Mouse (Mus musculus) liver, embryonic 16.5 days (tissue): ENCODE measurements at regions not wholly inside any gene's neighbourhood (a gene's known extent, or its start where the extent isn't known, plus 50 kb on each side); places are given as distances from the start of the nearest gene placed in this dataset.
A peak's percentile ranks its signal among the peaks of the same experiment; 100 is the strongest.

ENCODE experiments used
- ATAC-seq: fragments of 200-750 bp; cut with Nextera tagmentation; 2 replicates; pipeline ENCODE4 v1.8.0; 2017; ENCODE audit warnings: low read depth, mild to moderate bottlenecking, moderate number of reproducible peaks, moderate library complexity
- H3K27ac ChIP-seq: fragments of 300-500 bp; sonication (generic); 2 replicates; pipeline ENCODE4 v1.5.1; 2014; ENCODE audit warnings: mild to moderate bottlenecking, low read length
- H3K27me3 ChIP-seq: fragments of 300-500 bp; sonication (generic); 2 replicates; pipeline ENCODE4 v1.6.1; 2014; ENCODE audit warnings: low read depth, low read length, mixed read lengths; ENCODE audit not compliant: control insufficient read depth, insufficient read depth
- H3K36me3 ChIP-seq: fragments of 300-500 bp; sonication (generic); 2 replicates; pipeline ENCODE4 v1.6.1; 2014; ENCODE audit warnings: mild to moderate bottlenecking; ENCODE audit not compliant: control insufficient read depth, insufficient read depth
- H3K4me1 ChIP-seq: fragments of 300-500 bp; sonication (generic); 2 replicates; pipeline ENCODE4 v1.6.1; 2014; ENCODE audit warnings: low read depth, low read length, mixed read lengths; ENCODE audit not compliant: control insufficient read depth
- H3K4me2 ChIP-seq: fragments of 300-500 bp; sonication (generic); 2 replicates; pipeline ENCODE4 v1.6.1; 2014; ENCODE audit warnings: low read depth, low read length, mixed read lengths
- H3K4me3 ChIP-seq: fragments of 300-500 bp; sonication (generic); 2 replicates; pipeline ENCODE4 v1.5.1; 2014; ENCODE audit warnings: low read depth, mild to moderate bottlenecking, low read length
- H3K9ac ChIP-seq: fragments of 300-500 bp; sonication (generic); 2 replicates; pipeline ENCODE4 v1.6.1; 2014; ENCODE audit warnings: low read depth, low read length
- H3K9me3 ChIP-seq: fragments of 300-500 bp; sonication (generic); replicated peaks from 2 replicates; pipeline ENCODE4 v1.6.1; 2016; ENCODE audit warnings: low read length; ENCODE audit not compliant: control insufficient read depth
- WGBS: fragments of 180-500 bp; shearing (Covaris S2); extraction: QIAGEN DNeasy Blood & Tissue Kit; methylation state at CpG from one replicate; pipeline ENCODE4 v1.1.7; 2014; ENCODE audit not compliant: insufficient replicate concordance; 5-methylcytosine and 5-hydroxymethylcytosine counted together

DNA sequence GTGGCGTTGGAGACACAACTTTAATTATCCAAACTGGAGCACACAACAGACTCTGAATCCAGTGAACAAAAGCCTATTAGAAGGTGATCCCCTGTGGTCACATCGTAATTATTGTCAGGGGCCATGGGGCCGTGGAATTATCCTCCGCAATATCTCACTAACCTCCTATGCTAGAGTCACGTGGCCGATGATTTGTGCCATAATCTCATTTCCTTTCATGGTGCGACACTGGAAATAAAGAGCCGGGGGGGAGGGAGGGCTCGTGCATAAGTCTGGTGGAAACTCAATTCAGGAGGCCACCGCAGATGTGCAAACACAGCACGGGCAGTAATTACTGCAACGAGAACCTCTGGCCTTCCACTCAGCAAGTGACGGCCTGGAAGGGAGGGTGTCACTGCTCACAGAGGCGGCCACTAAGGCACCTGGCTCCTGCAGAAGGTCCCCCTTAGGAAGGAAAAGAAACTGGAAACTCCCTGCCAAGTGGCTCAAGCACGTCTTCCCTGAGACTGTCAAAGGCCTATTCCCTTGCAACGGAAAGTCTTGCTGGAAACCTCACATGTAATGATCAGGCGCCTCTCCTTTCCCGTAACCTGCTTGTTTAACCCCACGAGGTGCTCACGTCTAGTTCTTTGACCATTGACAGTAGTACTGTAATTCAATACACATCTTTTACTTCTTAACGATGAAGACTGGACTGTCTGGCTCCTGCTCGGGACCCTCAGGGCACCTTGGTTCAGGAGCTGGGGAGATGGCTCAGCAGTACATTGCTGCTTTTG lies 65.6 kb upstream of the Gm10260 start:
- ATAC-seq = no peak
- no peaks in the 10 kb centered on the region for H3K4me1 ChIP-seq
- WGBS = 64% methylated on average over 22 of the region's 22 CpGs
- no peaks in the 10 kb centered on the region for H3K27me3 ChIP-seq
- H3K4me3 ChIP-seq = no peak overlapping the region
- no peaks in the 10 kb centered on the region for H3K9me3 ChIP-seq
- H3K36me3 ChIP-seq = no peaks in the 10 kb centered on the region
- H3K27ac ChIP-seq = no peak overlapping the region
- H3K9ac ChIP-seq = no peak overlapping the region
- no peak overlapping the region for H3K4me2 ChIP-seq

DNA sequence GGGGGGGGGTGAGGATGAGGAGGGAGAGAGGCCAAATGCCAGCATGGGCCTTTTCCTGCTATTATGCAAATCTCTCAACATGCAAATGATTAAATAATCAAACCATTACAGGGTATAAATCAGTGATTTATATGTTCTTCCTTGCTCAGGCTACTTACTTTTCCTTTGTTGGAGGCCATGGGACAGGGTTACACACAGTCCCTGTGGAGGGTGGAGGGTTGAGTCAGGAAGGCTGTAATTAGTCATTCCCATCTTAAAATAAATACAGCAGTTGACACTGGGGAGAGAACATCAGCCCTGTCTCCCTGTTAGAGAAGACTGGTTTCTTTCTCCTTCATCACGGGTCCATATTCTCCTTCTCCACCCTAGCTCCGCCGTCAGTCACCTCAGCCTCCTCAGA lies 64.9 kb upstream of the Gm10260 start:
- ATAC-seq = no peak
- no peaks in the 10 kb centered on the region for H3K4me1 ChIP-seq
- no peaks in the 10 kb centered on the region for H3K27me3 ChIP-seq
- WGBS = 68% methylated on average over 3 of the region's 3 CpGs
- H3K4me3 ChIP-seq = no peak overlapping the region
- no peaks in the 10 kb centered on the region for H3K36me3 ChIP-seq
- no peak overlapping the region for H3K4me2 ChIP-seq
- H3K27ac ChIP-seq = no peak overlapping the region
- no peaks in the 10 kb centered on the region for H3K9me3 ChIP-seq
- no peak overlapping the region for H3K9ac ChIP-seq

DNA sequence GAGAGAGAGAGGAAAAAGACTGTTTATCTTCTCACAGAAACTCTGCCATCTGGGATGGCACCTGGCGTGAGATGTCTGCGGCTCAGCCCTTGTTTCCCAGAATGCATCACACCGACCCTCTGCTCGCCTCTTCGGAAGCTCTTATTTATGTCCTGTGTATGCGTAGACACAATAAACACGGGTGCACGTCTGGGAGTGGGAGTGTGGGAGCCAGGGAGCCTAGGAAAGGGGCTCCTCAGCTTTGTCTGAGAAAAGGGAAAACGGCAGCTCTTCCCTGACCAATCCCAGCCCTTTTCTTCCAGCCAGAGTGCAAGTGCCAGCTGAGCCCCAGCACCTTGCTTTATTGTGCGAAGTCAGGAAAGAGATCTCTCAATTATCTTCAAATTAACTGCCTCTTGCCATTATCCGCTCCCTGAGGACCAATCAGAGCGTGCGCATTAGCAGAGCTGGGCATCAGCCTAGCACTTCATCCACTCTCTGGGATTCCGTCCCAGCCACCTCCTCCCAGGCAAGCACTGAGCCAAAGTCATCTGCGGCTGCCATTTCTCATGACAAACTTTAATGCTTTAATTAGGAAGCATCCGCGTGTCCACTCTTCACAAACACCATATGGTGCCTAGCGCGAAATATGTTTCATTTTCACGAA lies 63.8 kb upstream of the Gm10260 start:
- Histone ChIP-seq H3K27ac (no peak overlapping the region), H3K36me3 (no peaks in the 10 kb centered on the region), H3K4me1 (no peaks in the 10 kb centered on the region), H3K27me3 (no peaks in the 10 kb centered on the region), H3K4me3 (0 out of 2 replicates have a peak overlapping the region, but pooled peaks have one; percentile 5), H3K9ac (no peak overlapping the region), H3K4me2 (peak overlapping the region; percentile 13; the same call in 1 of the 2 replicates), H3K9me3 (no peaks in the 10 kb centered on the region)
- ATAC-seq = no peak
- 59% methylated on average over 20 of the region's 20 CpGs for WGBS

DNA sequence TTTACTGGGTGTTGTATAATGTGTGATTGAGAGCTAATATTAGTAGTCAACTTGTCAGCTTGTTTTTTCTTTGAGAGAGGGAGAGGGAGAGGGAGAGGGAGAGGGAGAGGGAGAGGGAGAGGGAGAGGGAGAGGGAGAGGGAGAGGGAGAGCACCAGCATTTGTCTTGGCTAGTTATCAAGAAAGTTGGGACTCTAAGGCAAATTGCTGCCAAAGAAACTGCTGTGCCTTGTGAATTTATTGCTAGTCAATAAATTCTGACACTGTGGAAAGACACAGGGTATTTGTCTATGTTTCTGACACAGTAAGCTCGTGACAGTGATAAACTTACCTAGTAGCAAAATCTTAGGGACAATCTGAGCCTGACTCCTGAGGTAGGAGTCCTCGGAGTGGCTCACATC lies 61.2 kb upstream of the Gm10260 start:
- no peak for ATAC-seq
- no peaks in the 10 kb centered on the region for H3K9me3 ChIP-seq
- WGBS = 46% methylated on average over 2 of the region's 2 CpGs
- H3K27ac ChIP-seq = no peak overlapping the region
- no peaks in the 10 kb centered on the region for H3K4me1 ChIP-seq
- no peaks in the 10 kb centered on the region for H3K36me3 ChIP-seq
- H3K4me3 ChIP-seq = no peak overlapping the region
- H3K27me3 ChIP-seq = no peaks in the 10 kb centered on the region
- H3K4me2 ChIP-seq = no peak overlapping the region
- no peak overlapping the region for H3K9ac ChIP-seq

DNA sequence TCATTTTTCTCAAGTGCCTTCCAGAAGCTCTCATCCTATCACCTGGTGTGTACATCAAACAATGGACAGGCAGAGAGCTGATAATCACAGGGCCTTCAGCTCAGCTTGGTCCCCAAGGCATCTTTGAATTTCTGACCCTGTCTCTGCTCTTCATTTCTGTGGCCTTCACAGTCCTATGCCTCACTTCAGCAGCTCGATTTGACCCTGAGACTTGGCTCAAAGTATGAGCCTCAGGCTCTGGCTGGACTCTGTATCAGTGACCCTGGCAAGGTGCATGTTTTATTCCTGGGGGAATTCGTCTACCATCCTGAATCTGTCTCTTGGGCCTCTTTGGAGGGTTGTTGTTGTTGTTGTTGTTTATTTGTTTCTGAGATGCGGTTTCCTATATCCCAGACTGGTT lies 60.6 kb upstream of the Gm10260 start:
- Histone ChIP-seq H3K27me3 (no peaks in the 10 kb centered on the region), H3K4me3 (no peak overlapping the region), H3K9me3 (no peaks in the 10 kb centered on the region), H3K4me2 (no peak overlapping the region), H3K9ac (no peak overlapping the region), H3K36me3 (no peaks in the 10 kb centered on the region), H3K4me1 (no peaks in the 10 kb centered on the region), H3K27ac (no peak overlapping the region)
- ATAC-seq = no peak
- WGBS = 49% methylated on average over 3 of the region's 3 CpGs

DNA sequence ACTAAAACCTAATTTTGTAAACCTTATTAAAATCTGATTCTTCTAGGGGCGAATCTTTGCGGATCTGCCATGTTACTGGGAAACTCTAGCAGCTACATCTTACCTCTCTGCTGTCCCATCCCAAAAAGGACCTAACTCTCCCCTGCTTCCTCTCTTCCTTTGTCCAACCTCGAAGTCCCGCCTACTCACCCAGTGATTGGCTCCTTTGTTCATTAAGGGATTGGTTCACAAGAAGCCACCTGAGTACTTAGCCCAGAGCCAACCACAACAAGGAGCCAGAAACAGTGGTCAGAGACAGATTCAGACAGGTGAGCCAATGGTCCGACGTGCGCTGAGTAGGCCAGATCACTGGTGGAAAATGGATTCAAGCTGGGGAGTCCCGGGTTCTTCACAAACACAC lies 60.0 kb upstream of the Gm10260 start:
- no peak overlapping the region for H3K9ac ChIP-seq
- H3K4me1 ChIP-seq = no peaks in the 10 kb centered on the region
- no peak for ATAC-seq
- no peaks in the 10 kb centered on the region for H3K27me3 ChIP-seq
- H3K36me3 ChIP-seq = no peaks in the 10 kb centered on the region
- 86% methylated on average over 8 of the region's 8 CpGs for WGBS
- H3K4me3 ChIP-seq = no peak overlapping the region
- no peaks in the 10 kb centered on the region for H3K9me3 ChIP-seq
- H3K27ac ChIP-seq = no peak overlapping the region
- H3K4me2 ChIP-seq = no peak overlapping the region

DNA sequence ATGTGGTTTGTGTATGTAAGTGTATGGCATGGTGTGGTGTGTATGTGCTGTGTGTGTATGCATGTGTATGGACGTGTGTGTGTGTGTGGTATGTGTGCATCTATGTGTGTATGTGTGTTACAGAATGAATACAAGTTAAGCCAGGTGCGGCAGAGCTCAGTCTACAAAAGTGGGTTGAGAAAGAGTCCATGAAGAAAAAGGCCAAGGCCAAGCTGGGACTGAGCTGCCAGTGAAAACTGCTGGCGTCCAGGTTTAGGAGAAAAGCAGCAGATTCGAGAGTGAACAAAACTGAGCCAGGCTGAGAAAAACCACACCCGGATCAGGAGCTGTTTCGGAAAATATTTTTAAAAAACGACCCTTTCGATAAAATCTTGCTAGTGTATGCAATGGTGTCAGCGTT lies 58.6 kb upstream of the Gm10260 start:
- no peaks in the 10 kb centered on the region for H3K4me1 ChIP-seq
- H3K27ac ChIP-seq = no peak overlapping the region
- ATAC-seq = no peak
- H3K9me3 ChIP-seq = no peaks in the 10 kb centered on the region
- no peak overlapping the region for H3K4me3 ChIP-seq
- H3K9ac ChIP-seq = no peak overlapping the region
- WGBS = 65% methylated on average over 9 of the region's 9 CpGs
- no peaks in the 10 kb centered on the region for H3K36me3 ChIP-seq
- H3K4me2 ChIP-seq = no peak overlapping the region
- no peaks in the 10 kb centered on the region for H3K27me3 ChIP-seq

DNA sequence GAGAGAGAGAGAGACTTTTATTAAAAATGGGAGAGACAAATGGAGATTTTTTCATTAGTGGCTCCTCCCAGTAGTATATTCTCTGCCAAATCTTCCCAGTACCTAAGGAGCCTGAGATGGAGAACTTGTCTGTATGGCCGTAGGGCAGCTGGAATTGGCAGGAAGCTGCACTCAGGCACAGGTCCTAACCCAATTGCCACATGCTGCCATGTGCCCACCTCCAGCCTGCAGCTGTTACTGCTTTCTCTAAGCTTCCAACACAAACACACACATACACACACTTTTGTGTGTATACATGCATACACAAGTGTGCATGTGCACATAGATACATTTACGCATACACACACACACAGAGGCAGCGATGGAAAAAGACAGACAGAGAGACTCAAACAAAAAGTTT lies 56.5 kb upstream of the Gm10260 start:
- Histone ChIP-seq H3K4me3 (no peak overlapping the region), H3K27ac (no peak overlapping the region), H3K4me1 (no peaks in the 10 kb centered on the region), H3K36me3 (no peaks in the 10 kb centered on the region), H3K4me2 (no peak overlapping the region), H3K27me3 (no peaks in the 10 kb centered on the region), H3K9ac (no peak overlapping the region), H3K9me3 (no peaks in the 10 kb centered on the region)
- WGBS = 65% methylated on average over 3 of the region's 3 CpGs
- ATAC-seq = no peak
